Mouse (Mus musculus) granulocyte monocyte progenitor cell, adult 5-6 weeks (primary cell): ENCODE data around the gene Sema3a. TPM values are rescaled to one million over a fixed set of nuclear protein-coding genes. Genes with fewer than 3 reads are reported as not detected.

ENCODE experiments used
- ATAC-seq: replicated peaks from 2 replicates; pipeline ENCODE4 v1.8.0; 2016; ENCODE audit warnings: mild to moderate bottlenecking, moderate TSS enrichment, inconsistent platforms; ENCODE audit not compliant: poor library complexity, severe bottlenecking
- total RNA-seq, 2 experiments: library from RNA; stranded (forward) in 1 of 2; stranded (reverse) in 1 of 2; fragments of 200-712, 200-1000 nt in 1 of 2; fragments of >200 nt in 1 of 2; fragmentation: Nextera tagmentation in 1 of 2; gene quantifications; 2 replicates each; pipeline ENCODE4 v1.2.3; 2014 to 2017

Gene Sema3a
- total RNA-seq, 2 experiments from 2014 or later = not detected

GRCm38 (mm10) chr5:13318728-13319429 is 193.7 kb downstream of the Sema3a start:
- no peak for ATAC-seq

GRCm38 (mm10) chr5:13320138-13320537 is 194.9 kb downstream of the Sema3a start:
- ATAC-seq = no peak

DNA sequence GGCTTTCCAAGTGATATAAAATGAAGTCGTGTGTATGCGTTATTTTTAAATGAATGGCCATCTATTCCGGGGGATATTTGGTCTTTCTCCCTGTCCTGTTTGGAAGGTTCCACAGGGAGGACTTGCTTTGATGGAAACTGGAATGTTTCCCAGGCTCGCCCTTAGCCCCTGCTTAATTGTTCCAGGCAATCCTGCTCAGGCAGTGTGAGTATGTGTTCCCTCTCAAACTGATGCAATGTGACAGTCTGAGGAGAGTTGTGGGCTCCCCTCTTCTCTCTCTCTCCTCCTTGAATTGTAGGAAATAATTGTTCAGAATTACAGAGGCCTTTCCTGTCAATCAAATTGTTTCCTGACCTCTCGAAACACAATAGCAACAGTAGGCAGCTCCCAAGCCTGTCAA is 202.1 kb downstream of the Sema3a start:
- ATAC-seq = no peak

DNA sequence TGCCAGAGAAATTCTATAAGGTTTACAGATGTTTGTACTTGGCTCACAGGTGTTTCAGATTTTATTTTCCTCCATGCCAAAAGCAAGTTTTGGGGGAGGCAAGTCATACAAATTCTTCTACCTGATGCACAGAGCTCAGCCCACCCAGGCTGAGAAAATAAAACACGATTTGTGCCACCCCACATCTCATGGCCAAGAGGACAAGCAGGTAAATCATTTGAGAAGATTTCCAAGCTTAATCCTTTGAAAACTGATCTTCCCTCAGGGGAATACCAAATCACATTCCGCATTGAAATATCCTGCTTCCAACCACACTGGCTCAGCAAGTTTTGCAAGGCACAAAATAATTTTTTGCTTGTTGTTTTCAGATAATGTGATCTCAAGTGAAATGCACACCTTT is 206.2 kb downstream of the Sema3a start:
- no peak for ATAC-seq

- no peak for ATAC-seq
Observed at GRCm38 (mm10) chr5:13337665-13338064, 212.5 kb downstream of the Sema3a start.

GRCm38 (mm10) chr5:13347068-13347467 is 221.9 kb downstream of the Sema3a start:
- ATAC-seq = no peak

DNA sequence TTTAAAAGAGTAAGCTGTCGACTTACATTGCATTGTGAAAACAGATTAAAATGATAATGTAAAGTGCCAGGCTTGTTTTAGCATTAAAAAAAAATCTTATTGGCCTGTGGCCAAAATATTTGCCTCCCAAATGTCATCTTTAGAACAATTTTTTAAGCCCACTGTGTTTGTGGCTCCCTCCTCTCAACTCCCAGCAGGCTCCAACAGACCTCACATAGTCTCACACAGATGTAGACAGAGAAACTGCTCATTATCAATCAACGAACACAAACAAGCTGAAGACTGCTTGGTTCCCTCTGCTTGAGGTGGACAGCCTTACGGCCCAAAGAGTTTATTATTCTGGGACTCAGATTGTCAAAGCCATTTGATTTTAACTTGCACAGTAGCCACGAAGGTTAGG is 226.4 kb downstream of the Sema3a start:
- no peak for ATAC-seq

DNA sequence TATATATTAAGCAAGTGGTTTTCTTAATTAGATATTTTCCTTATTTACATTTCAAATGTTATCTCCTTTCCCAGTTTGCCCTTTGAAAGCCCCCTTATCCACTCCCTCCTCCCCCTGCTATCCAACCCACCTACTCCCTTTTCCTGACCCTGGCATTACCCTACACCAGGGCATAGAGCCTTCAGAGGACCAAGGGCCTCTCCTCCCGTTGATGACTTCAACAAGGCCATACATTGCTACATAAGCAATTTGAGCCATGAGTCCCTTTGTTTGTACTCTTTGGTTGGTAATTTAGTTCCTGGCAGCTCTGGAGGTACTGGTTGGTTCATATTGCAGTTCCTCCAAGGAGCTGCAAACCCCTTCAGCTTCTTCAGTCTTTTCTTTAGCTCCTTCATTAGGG is 227.8 kb downstream of the Sema3a start:
- ATAC-seq = no peak

DNA sequence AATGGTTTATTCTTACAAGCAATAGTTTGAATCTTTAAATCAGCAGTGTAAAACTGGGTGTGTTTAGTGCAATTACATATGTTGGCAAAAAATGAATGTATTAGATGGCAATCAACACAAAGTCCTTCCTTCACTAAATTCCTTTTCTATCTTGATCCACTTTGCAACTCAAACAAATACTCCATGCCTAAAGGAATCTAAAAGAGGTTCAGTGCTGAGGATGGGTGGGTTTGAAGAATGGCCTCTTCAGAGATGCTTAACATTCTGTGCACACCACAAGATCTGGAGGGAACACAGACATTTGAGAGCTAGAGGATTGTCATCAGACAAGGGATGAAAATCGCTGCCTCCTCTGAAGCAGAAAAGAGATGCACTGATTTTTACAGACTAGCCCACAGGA is 228.3 kb downstream of the Sema3a start:
- no peak for ATAC-seq

- no peak for ATAC-seq
Observed at GRCm38 (mm10) chr5:13354913-13355312, 229.7 kb downstream of the Sema3a start.

DNA sequence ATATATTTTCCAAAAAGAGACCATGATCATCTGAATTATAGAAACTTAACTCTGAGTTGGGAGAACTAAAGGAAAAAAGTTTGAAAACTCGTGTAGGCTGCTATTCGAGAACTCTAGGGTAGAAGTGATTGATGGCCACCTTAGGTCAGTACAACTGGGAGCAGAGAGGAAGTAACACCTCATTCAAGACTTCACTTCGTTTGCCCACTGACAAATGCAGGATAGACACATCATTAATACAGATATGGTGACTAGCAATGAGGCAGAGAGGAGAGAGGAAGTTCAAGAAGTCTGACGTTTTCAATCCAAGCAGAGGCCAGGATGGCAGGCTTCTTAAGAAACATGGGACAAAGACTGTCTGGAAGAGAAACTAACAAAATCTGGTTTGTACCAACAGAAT is 233.6 kb downstream of the Sema3a start:
- no peak for ATAC-seq

DNA sequence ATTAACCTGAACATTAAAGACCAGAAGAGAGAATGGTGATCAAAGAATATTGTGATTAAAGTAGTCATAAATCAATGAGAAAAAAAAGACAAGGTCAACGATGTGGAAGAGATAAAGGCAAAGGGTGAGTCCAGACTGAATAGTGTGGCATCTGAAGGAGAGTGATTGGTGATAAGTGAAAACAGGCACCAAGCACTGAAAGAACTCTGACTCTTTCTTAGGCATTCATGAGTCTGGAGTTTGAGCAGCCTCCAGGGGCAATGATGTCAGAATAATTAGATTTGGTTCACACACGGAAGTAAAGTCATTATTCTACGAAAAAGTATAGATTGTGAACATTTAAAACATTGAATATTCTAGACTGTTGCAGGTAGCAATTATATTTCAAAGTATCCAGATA is 235.5 kb downstream of the Sema3a start:
- no peak for ATAC-seq

DNA sequence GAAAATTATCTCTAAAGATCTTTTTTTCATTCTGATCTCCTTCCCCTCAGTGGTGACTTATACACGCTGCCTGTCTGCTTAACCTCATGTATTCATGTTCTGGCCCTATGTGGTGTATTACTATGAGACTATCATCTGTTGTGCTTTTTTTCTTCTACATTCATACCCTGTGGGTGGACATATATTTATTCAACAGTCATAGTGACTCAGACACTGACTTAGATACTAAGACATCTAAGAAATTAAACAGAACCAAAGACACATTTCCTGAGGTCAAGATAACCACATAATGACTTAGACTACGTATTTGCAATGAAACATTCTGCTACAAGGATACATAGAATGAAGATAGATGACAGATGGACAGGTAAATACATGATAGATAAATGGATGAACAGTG is 239.9 kb downstream of the Sema3a start:
- no peak for ATAC-seq

DNA sequence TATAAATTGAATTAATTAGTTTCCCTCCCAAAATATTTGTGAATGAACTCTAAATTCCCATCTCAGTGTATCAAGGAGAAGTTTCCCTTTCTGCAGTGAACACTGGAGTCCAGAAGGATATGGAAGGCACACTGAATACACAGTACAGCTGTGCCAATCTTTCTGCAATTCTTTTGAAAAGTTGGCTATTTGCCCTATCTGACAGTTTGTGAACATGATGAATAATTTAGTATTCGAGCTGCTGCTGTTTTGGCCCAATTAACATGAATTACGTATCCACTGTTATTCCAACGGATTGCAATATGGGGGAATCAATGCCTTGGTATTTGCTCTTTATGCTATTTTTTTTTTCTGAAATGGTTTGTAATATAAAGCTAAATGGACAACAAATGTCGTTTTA is 254.0 kb downstream of the Sema3a start:
- no peak for ATAC-seq

DNA sequence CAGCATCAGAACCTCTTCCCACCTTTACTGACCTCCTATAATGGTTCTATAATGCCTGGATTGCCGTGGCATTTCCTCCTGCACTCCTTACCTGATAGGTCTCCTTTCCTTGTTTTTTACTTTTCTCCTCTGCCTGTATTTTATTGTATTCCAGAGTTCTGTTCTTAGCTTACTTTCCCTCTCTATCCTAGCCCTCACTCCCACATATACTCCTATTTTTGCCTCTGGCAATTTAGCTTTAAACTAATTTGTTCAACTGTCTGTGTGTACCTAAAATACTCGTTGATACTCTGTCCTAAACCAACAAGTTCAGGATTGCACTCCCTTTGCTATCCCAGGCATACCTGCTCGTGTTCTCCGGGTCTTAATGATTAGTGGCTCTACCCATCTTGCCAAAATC is 258.8 kb downstream of the Sema3a start:
- no peak for ATAC-seq

DNA sequence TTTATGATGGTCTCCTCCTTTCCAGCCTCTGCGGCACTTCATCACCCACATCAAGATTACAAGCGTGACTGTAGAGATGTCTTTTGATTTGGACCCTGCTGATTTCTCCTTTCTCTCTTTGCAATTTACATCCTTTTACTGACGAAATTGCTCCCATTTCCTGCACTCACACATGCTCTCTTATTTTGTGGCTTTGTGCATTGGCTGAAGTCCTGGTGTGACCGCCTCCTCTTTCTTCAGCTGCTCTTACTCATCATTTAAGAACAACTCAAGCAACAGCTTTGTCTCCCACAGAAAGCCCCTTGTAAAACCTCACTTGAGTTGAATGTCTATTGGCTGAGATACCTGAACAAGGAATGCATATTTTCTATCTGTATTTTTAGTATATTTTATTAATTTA is 259.5 kb downstream of the Sema3a start:
- no peak for ATAC-seq

- ATAC-seq = no peak
Observed at GRCm38 (mm10) chr5:13386603-13387002, 261.4 kb downstream of the Sema3a start.

DNA sequence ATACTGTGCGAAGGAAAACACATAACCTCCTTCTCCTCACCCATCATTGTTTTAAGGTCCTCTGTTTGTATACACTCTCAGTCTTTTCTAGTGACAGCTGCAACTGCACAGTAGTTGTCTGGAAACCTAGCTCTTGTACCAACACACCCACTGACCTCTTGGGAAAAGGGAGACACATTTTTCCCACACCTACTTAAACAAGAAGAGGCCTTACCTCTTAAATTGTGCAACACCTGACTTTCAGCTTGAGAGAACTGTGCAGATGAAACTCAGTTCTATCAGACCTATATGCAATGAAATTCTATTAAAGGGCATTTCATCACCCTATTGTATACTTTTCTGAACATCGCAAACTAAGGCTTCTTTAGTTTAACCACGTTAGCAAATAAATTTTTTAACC is 262.5 kb downstream of the Sema3a start:
- ATAC-seq = no peak

DNA sequence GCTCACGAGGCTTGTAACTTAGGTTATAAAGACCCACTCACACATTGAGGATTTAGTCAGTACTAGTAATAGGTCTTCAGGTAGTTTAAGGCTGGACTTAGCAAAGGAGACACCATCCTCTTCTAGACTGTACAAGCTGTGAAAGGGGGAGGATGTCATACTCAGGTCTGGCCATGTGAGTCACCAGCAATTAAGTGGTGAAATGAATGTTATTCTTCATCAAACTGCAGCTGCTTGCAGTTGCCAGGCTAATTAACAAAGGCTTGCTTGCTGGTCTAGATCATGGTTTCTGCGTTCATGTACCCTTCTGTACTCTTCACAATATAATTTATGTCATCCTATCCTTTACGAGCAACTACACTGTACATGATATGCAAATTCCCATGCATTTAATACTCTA is 264.8 kb downstream of the Sema3a start:
- no peak for ATAC-seq

DNA sequence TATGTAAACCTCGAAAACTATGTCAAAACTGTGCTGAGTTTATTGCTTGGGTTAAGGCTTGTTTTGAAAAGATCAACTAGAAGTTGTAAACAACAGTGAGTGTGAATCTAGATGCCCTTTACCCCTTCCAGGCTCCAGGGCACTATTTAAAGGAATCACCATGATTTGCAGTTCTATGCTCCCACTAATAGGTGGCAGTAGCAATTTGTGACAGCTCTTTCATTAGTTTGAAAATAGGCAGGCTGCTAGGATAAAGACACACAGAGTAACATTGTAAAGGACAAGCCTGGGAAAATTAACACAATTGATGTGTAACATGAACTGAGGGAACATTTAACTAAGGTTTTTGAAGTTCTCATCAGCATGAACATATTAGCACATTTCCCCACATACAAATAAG is 280.2 kb downstream of the Sema3a start:
- no peak for ATAC-seq

DNA sequence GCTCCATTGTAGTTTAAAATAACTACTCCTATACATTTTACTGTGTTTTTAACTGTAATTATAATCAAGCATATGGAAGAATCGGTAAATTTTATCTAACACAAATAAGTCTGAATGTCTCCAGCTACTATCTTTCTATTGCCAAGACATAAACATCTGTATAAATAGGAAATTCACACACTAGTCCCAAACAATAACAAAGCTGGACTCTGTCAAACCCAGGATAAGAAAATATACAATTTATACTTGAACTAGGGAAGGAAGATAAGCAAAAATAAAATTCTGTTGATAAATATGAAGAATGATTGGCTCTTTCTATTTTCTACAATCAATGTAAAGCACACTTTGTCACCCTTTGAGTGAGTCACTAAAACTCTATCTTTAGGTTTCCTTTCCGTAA is 280.9 kb downstream of the Sema3a start:
- no peak for ATAC-seq

DNA sequence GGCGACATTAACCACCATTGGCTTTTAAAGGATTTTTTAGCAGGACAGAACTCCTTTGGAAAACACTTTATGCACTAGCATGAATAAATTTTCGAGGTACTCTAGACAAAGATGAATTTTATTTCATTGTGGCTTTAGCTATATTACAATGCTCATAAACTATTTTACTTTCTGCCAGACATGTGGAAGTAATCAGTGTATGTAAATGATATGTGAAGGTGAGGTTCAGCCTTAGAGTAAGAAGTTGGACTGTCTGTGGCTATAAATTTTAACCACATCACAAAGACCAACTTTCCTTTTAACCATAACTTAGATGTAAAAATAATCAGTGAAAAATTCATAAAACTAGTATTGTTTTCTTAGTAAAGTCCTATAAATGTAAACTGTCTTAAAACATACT is 286.7 kb downstream of the Sema3a start:
- ATAC-seq = no peak
